Mouse (Mus musculus) MEL (cell line): Measurements from ENCODE around the gene Wdr27. TPM values are rescaled to one million over a fixed set of nuclear protein-coding genes. Genes with fewer than 3 reads are reported as not detected.

ENCODE experiments used
- DNase-seq: peaks from one replicate; pipeline ENCODE4 v3.0.0; 2011; ENCODE audit warnings: low read depth, low spot score
- H3K27ac ChIP-seq: 2 replicates; pipeline ENCODE4 v1.5.1; 2012; ENCODE audit warnings: low read depth, mild to moderate bottlenecking, control low read depth, low read length, moderate library complexity; ENCODE audit not compliant: control insufficient read depth
- H3K27me3 ChIP-seq, 2 experiments: fragments of 150-350 bp in 1 of 2; sonication (generic) in 1 of 2; 2 replicates each; pipeline ENCODE4 v1.6.1; 2012; ENCODE audit warnings: low read length in 2 of 2, mild to moderate bottlenecking in 2 of 2, improper control_type of control experiment in 1 of 2, moderate library complexity in 1 of 2; ENCODE audit not compliant: insufficient read depth in 2 of 2, control insufficient read depth in 1 of 2
- H3K36me3 ChIP-seq, 2 experiments: 2 replicates each; pipeline ENCODE4 v1.6.1; 2012 to 2014; ENCODE audit warnings: low read length in 2 of 2, improper control_type of control experiment in 1 of 2, inconsistent platforms in 1 of 2, mild to moderate bottlenecking in 1 of 2; ENCODE audit not compliant: insufficient read depth in 2 of 2, control insufficient read depth in 1 of 2
- H3K4me1 ChIP-seq, 2 experiments: fragments of 150-350 bp in 1 of 2; sonication (generic) in 1 of 2; 2 replicates each; pipeline ENCODE4 v1.6.1; 2012; ENCODE audit warnings: low read length in 2 of 2, improper control_type of control experiment in 1 of 2, mild to moderate bottlenecking in 1 of 2; ENCODE audit not compliant: insufficient read depth in 2 of 2, control insufficient read depth in 1 of 2
- H3K4me3 ChIP-seq, 2 experiments: fragments of 150-350 bp in 1 of 2; sonication (generic) in 1 of 2; 2 replicates each; pipeline ENCODE4 v1.5.1; 2012; ENCODE audit warnings: low read depth in 2 of 2, low read length in 2 of 2, mild to moderate bottlenecking in 2 of 2, moderate library complexity in 2 of 2, control low read depth in 1 of 2, improper control_type of control experiment in 1 of 2; ENCODE audit not compliant: control insufficient read depth in 1 of 2, insufficient read depth in 1 of 2
- H3K79me2 ChIP-seq: 2 replicates; pipeline ENCODE4 v1.6.1; 2012; ENCODE audit warnings: mild to moderate bottlenecking, low read length, moderate library complexity; ENCODE audit not compliant: control insufficient read depth, poor library complexity, insufficient read depth
- H3K9ac ChIP-seq: 2 replicates; pipeline ENCODE4 v1.6.1; 2012; ENCODE audit warnings: low read depth, mild to moderate bottlenecking, control low read depth, low read length, moderate library complexity; ENCODE audit not compliant: control insufficient read depth, poor library complexity, severe bottlenecking
- H3K9me3 ChIP-seq: fragments of 150-350 bp; sonication (generic); replicated peaks from 2 replicates; pipeline ENCODE4 v1.6.1; 2012; ENCODE audit warnings: mild to moderate bottlenecking, low read length, improper control_type of control experiment, moderate library complexity; ENCODE audit not compliant: insufficient read depth
- BHLHE40 ChIP-seq: IDR thresholded peaks from 2 replicates; pipeline ENCODE4 v1.6.1; 2012; ENCODE audit warnings: low read depth, mild to moderate bottlenecking, inconsistent platforms, low read length, improper control_type of control experiment, borderline replicate concordance
- CHD2 ChIP-seq: IDR thresholded peaks from 2 replicates; pipeline ENCODE4 v1.6.1; 2011; ENCODE audit warnings: low read length, improper control_type of control experiment
- CTCF ChIP-seq, 3 experiments: IDR thresholded peaks in 2 of 3; conservative IDR thresholded peaks in 1 of 3; 2 replicates each; pipeline ENCODE4 v1.5.1; 2011 to 2012; ENCODE audit warnings: low read length in 3 of 3, low read depth in 2 of 3, mild to moderate bottlenecking in 2 of 3, improper control_type of control experiment in 1 of 3, inconsistent platforms in 1 of 3, mixed read lengths in 1 of 3, moderate library complexity in 1 of 3; ENCODE audit not compliant: control insufficient read depth in 1 of 3, insufficient read depth in 1 of 3, poor library complexity in 1 of 3, severe bottlenecking in 1 of 3
- E2F4 ChIP-seq: IDR thresholded peaks from 2 replicates; pipeline ENCODE4 v1.6.1; 2011; ENCODE audit warnings: low read depth, low read length, improper control_type of control experiment, borderline replicate concordance
- ELF1 ChIP-seq: IDR thresholded peaks from 2 replicates; pipeline ENCODE4 v1.6.1; 2014; ENCODE audit warnings: low read depth, mild to moderate bottlenecking, inconsistent platforms, low read length, improper control_type of control experiment, moderate library complexity
- EP300 ChIP-seq, 2 experiments: IDR thresholded peaks; 2 replicates each; pipeline ENCODE4 v1.6.1; 2011; ENCODE audit warnings: improper control_type of control experiment in 2 of 2, low read length in 2 of 2, low read depth in 1 of 2, mild to moderate bottlenecking in 1 of 2
- GABPA ChIP-seq: IDR thresholded peaks from 2 replicates; pipeline ENCODE4 v1.6.1; 2012; ENCODE audit warnings: low read depth, mild to moderate bottlenecking, inconsistent platforms, low read length, improper control_type of control experiment, moderate library complexity
- GATA1 ChIP-seq: IDR thresholded peaks from 2 replicates; pipeline ENCODE4 v1.6.1; 2011; ENCODE audit warnings: low read depth, low read length, improper control_type of control experiment
- HCFC1 ChIP-seq: IDR thresholded peaks from 2 replicates; pipeline ENCODE4 v1.6.1; 2012; ENCODE audit warnings: low read depth, mild to moderate bottlenecking, inconsistent platforms, low read length, improper control_type of control experiment, moderate library complexity
- JUND ChIP-seq: IDR thresholded peaks from 2 replicates; pipeline ENCODE4 v1.6.1; 2011; ENCODE audit warnings: low read depth, mild to moderate bottlenecking, improper control_type of control experiment, low read length
- MAX ChIP-seq: IDR thresholded peaks from 2 replicates; pipeline ENCODE4 v1.6.1; 2011; ENCODE audit warnings: low read length, improper control_type of control experiment
- MAZ ChIP-seq: IDR thresholded peaks from 2 replicates; pipeline ENCODE4 v1.6.1; 2012; ENCODE audit warnings: low read depth, mild to moderate bottlenecking, inconsistent platforms, low read length, improper control_type of control experiment
- MXI1 ChIP-seq: IDR thresholded peaks from 2 replicates; pipeline ENCODE4 v1.6.1; 2011; ENCODE audit warnings: mild to moderate bottlenecking, low read depth, low read length, improper control_type of control experiment
- MYC ChIP-seq: IDR thresholded peaks from 2 replicates; pipeline ENCODE4 v1.6.1; 2011; ENCODE audit warnings: low read depth, mild to moderate bottlenecking, low read length, improper control_type of control experiment, moderate library complexity
- NELFE ChIP-seq: IDR thresholded peaks from 2 replicates; pipeline ENCODE4 v1.6.1; 2011; ENCODE audit warnings: low read depth, low read length, improper control_type of control experiment
- NRF1 ChIP-seq: IDR thresholded peaks from 2 replicates; pipeline ENCODE4 v1.6.1; 2014; ENCODE audit warnings: low read depth, mild to moderate bottlenecking, inconsistent platforms, low read length, improper control_type of control experiment, moderate library complexity; ENCODE audit not compliant: poor library complexity, insufficient read depth, severe bottlenecking
- POLR2A ChIP-seq, 2 experiments: IDR thresholded peaks; 2 replicates each; pipeline ENCODE4 v1.6.1; 2011 to 2012; ENCODE audit warnings: low read length in 2 of 2, mild to moderate bottlenecking in 2 of 2, control low read depth in 1 of 2, improper control_type of control experiment in 1 of 2, low read depth in 1 of 2, moderate library complexity in 1 of 2; ENCODE audit not compliant: control insufficient read depth in 1 of 2, insufficient read depth in 1 of 2, poor library complexity in 1 of 2
- RAD21 ChIP-seq: IDR thresholded peaks from 2 replicates; pipeline ENCODE4 v1.6.1; 2011; ENCODE audit warnings: mild to moderate bottlenecking, low read depth, low read length, improper control_type of control experiment
- RCOR1 ChIP-seq: IDR thresholded peaks from 2 replicates; pipeline ENCODE4 v1.6.1; 2012; ENCODE audit warnings: low read depth, mild to moderate bottlenecking, inconsistent platforms, low read length, improper control_type of control experiment
- SIN3A ChIP-seq: IDR thresholded peaks from 2 replicates; pipeline ENCODE4 v1.6.1; 2012; ENCODE audit warnings: low read length, improper control_type of control experiment, inconsistent platforms
- TAL1 ChIP-seq: IDR thresholded peaks from 2 replicates; pipeline ENCODE4 v1.6.1; 2012; ENCODE audit warnings: mild to moderate bottlenecking, inconsistent platforms, low read length, moderate library complexity, mixed read lengths
- TBP ChIP-seq: IDR thresholded peaks from 2 replicates; pipeline ENCODE4 v1.8.0; 2011; ENCODE audit warnings: low read depth, low read length, improper control_type of control experiment
- UBTF ChIP-seq: IDR thresholded peaks from 2 replicates; pipeline ENCODE4 v1.6.1; 2012; ENCODE audit warnings: low read depth, mild to moderate bottlenecking, inconsistent platforms, low read length, improper control_type of control experiment, moderate library complexity, borderline replicate concordance; ENCODE audit not compliant: insufficient read depth
- USF1 ChIP-seq: IDR thresholded peaks from 2 replicates; pipeline ENCODE4 v1.6.1; 2014; ENCODE audit warnings: low read depth, mild to moderate bottlenecking, inconsistent platforms, low read length, improper control_type of control experiment, moderate library complexity
- ZKSCAN1 ChIP-seq: IDR thresholded peaks from 2 replicates; pipeline ENCODE4 v1.6.1; 2012; ENCODE audit warnings: low read depth, mild to moderate bottlenecking, inconsistent platforms, low read length, improper control_type of control experiment, moderate library complexity
- ZNF384 ChIP-seq: IDR thresholded peaks from 2 replicates; pipeline ENCODE4 v1.6.1; 2012; ENCODE audit warnings: low read depth, mild to moderate bottlenecking, inconsistent platforms, low read length, improper control_type of control experiment
- polyA plus RNA-seq, 2 experiments: library from polyadenylated mRNA; stranded (reverse) in 1 of 2; unstranded in 1 of 2; fragments of >175 nt in 1 of 2; fragments of >200 nt in 1 of 2; gene quantifications; 2 replicates each; pipeline versions ENCODE4 v1.2.1 to v1.2.4; 2012; ENCODE audit warnings: low replicate concordance in 2 of 2, low read depth in 1 of 2; ENCODE audit not compliant: insufficient read length in 2 of 2, insufficient read depth in 1 of 2, missing spikeins in 1 of 2
- total RNA-seq: library from RNA; depleted of rRNA; stranded (reverse); fragments of 300-350 nt; gene quantifications from 2 replicates; pipeline ENCODE4 v1.2.3, GENCODE M21; 2012

The Wdr27 gene
- total and polyA plus RNA-seq, 3 experiments = 0.69 to 1.4 TPM; not detected in 1

DNA sequence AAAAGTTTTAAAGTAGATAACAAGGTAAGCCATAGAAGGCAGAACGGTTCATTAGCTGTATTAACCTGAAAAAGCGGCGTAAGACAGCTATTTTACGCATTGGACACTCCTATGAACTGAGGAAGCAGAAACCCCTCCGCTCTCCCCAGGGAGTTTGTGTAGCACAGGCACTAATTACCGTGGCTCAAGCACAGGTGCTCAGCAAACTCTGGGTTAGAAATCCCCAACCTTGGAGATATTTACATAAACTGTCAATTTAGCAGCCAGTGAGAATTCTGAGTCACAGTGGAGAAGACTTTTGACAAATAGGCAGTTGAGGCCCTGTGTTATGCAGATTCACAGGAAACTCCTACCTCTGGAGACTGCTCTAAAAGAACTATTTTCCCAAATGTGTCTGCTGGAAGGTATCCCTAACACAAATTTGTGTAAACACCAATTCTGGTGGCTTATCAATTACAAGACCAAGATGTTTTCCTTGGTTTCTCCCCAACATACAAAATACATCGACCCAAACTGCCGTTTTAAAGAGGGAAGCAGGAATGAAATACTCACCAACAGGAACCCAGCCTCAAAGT, 15.2 kb downstream of the Wdr27 start:
- no peaks in the 10 kb centered on the region; a peak in 2 of 4 replicates for H3K4me1 ChIP-seq
- peaks cover 2 to 5% of the 10 kb centered on the region in 2 experiments; a peak in 3 of 4 replicates for H3K27me3 ChIP-seq
- H3K36me3 ChIP-seq = no peaks in the 10 kb centered on the region
- TF ChIP-seq MYC = no peak
- no peak for TF ChIP-seq EP300 (IDR thresholded peaks at IDR 0.05; ENCODE audit: low read depth in 1 of 2, low read length in 2 of 2)
- no peak for TF ChIP-seq ELF1
- no peak for TF ChIP-seq HCFC1
- no peak for TF ChIP-seq NRF1
- no peak for TF ChIP-seq JUND
- no peak for TF ChIP-seq MAZ
- no peak for TF ChIP-seq E2F4
- TF ChIP-seq SIN3A = no peak
- no peak for TF ChIP-seq MAX
- TF ChIP-seq GATA1 = no peak
- TF ChIP-seq CHD2 = no peak
- no peak for TF ChIP-seq BHLHE40
- no peaks in the 10 kb centered on the region for H3K79me2 ChIP-seq
- no peak for DNase-seq
- no peak overlapping the region for H3K9ac ChIP-seq
- no peak overlapping the region for H3K4me3 ChIP-seq
- no peaks in the 10 kb centered on the region for H3K9me3 ChIP-seq
- H3K27ac ChIP-seq = no peak overlapping the region

DNA sequence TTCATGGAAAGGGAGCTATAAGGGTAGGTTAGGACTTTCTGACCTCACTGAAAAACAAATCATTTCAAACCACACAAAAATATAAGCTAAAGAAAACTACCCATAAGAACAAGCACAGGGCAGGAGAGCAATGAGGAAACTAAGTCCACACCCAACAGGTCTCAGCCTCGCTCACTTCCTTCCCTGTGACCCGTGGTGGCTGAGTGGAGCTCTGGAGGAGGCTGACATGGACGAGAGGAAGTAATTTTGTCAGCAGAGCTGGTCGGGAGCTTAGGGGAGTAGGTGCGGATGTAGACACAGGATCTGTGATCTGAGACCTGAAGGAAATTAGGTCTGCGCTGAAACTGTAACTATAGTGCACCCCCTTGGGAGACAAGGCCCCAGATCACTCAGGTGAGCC, 21.4 kb downstream of the Wdr27 start:
- Histone ChIP-seq H3K36me3 (no peaks in the 10 kb centered on the region), H3K27me3 (peaks cover 6 to 14% of the 10 kb centered on the region in 2 experiments; a peak in 3 of 4 replicates), H3K4me3 (no peak overlapping the region), H3K27ac (no peak overlapping the region), H3K79me2 (no peaks in the 10 kb centered on the region), H3K4me1 (no peaks in the 10 kb centered on the region), H3K9me3 (no peaks in the 10 kb centered on the region), H3K9ac (no peak overlapping the region)
- peak; percentile 27 for DNase-seq
- TF ChIP-seq MXI1 = no peak

DNA sequence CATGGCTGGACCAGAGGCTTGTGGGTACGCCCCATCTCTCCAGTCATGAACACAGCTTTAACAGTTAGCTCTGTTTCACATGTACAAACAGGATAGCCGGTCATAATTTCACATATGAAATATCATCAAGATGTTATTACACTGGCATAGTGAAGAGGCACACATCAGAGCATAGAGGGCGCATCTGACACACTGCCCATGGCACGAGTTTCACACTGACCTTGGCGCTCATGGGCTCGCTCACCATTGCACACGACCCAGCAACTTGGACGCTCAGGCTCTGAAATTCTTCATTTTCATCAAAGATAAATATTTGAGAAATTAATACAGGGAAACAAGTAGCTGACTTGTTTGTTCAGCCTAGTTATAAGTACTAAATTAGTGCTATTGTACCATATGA, 25.1 kb downstream of the Wdr27 start:
- DNase-seq = no peak

More for the DNA sequence above, 25.1 kb downstream of the Wdr27 start:
- no peak overlapping the region for H3K4me3 ChIP-seq
- TF ChIP-seq GABPA (no peak), CTCF (IDR thresholded peaks at IDR 0.05 in 2 of 3, conservative IDR thresholded peaks at IDR 0.05 in 1 of 3; ENCODE audit: control insufficient read depth in 1 of 3, insufficient read depth in 1 of 3, low read depth in 2 of 3, low read length in 3 of 3, poor library complexity in 1 of 3, severe bottlenecking in 1 of 3) (no peak), TBP (no peak), TAL1 (no peak), POLR2A (IDR thresholded peaks at IDR 0.05; ENCODE audit: control insufficient read depth in 1 of 2, insufficient read depth in 1 of 2, low read depth in 1 of 2, low read length in 2 of 2, poor library complexity in 1 of 2) (no peak), RAD21 (no peak), ZNF384 (no peak), RCOR1 (no peak), USF1 (no peak), NELFE (no peak), MYC (no peak), ELF1 (no peak), UBTF (no peak), ZKSCAN1 (no peak)
- TF ChIP-seq, all 39 proteins: peak for 0
- no peaks in the 10 kb centered on the region for H3K9me3 ChIP-seq
- no peaks in the 10 kb centered on the region for H3K79me2 ChIP-seq
- no peaks in the 10 kb centered on the region for H3K36me3 ChIP-seq
- peaks cover 4 to 9% of the 10 kb centered on the region in 2 experiments; a peak in 3 of 4 replicates for H3K27me3 ChIP-seq
- no peak overlapping the region for H3K9ac ChIP-seq
- no peak overlapping the region for H3K27ac ChIP-seq
- H3K4me1 ChIP-seq = no peaks in the 10 kb centered on the region
